Mouse (Mus musculus): ENCODE measurements around the gene Cmah.

DNA sequence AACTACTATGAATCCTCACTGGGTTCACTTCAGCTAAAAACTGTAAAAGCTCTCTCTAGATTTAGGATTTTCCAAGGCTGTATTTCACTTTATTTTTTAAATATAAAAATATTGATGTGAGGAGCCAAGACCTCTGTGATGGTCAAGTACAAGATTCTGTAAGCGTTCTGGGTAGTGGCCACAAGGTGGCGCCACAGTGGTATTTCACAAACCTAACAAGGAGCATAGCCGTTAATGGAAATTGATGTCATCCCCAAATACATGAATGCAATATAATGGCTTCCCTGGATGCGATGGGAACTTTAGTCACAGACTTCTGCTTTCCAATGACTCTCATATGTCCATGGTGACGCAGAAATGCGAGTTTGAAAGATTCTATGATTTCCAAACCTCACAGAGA, 191.7 kb downstream of the Cmah start:
- TF ChIP-seq CTCF (conservative IDR thresholded peaks at IDR 0.05; ENCODE audit: insufficient read depth, insufficient read length, low read depth, low read length) (peak; percentile 74), POLR2A (IDR thresholded peaks at IDR 0.05; ENCODE audit: low read depth, low read length) (no peak)

Measured in kidney, adult 2 months (tissue).